Mouse (Mus musculus): Measurements from ENCODE around the gene Enpp1.

Enpp1 gene

DNA sequence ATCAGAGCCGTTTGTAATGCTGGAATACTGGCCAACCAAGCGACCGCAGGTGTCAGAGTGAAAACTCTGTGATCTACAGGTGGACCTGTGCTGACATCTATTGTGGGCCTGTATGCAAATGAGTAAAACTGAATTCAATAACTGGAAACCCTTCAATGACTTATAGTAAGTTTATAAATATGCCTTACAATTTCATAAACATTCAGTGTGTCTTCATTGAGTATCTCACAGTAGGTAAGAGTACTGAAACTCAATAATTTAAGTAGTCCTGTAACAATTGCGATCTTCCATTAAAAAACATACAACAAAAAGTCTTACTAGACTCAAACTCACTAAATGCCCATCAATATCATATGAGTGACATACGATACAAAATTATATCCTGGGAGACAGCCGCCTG, 1.6 kb downstream of the Enpp1 start:
- no peak for DNase-seq (ENCODE audit: low read depth, low spot score)

DNA sequence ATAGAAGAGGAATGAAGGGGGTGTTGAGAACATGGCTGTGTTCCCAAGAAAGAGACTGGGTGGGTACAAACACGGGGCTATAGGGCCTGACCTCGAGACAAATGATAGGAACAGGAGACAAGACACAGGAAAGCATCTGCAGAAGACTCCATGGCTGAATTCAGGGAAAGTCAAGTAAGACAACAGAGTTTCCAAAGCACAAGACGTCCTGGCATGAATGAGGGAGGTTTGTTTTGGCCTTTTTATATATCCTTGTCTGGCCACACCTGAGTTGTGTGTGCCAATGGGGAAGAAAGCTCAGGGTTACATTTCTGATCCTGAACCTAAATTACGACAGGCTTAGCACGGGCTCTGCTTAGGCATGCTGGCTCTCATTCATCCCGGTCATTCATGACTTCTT, 4.2 kb downstream of the Enpp1 start:
- DNase-seq (ENCODE audit: low read depth, low spot score) = no peak

DNA sequence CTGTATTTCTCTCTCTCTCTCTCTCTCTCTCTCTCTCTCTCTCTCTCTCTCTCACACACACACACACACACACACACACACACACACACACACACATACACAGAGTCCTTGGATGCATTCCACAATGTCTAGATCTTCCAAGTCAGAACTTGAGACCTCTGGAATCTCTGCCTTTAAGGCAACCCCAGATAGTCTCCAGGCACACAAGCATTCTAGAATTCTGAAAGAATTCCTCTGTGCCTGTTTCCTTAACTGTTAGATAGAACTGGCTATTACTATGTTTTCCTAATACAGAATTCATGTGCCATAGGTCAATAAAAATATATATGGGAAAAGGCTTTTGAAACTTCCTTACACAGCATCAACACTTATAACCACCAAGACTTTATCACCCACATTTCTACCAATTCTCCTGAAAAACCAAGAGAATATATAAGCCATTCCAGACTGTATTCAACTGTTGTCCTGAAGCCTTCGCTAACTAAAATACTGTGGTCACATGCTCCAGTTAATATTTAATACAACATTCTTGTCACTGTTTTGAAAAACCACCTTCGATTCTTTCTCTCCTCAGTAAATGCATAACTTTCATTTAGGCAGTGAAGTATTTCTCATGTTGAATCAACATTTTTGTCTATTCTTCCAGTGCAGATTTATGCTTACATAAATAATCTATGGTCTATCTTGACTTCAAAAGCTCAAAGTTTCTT, 5.4 kb downstream of the Enpp1 start:
- no peak for DNase-seq (ENCODE audit: low read depth, low spot score)

DNA sequence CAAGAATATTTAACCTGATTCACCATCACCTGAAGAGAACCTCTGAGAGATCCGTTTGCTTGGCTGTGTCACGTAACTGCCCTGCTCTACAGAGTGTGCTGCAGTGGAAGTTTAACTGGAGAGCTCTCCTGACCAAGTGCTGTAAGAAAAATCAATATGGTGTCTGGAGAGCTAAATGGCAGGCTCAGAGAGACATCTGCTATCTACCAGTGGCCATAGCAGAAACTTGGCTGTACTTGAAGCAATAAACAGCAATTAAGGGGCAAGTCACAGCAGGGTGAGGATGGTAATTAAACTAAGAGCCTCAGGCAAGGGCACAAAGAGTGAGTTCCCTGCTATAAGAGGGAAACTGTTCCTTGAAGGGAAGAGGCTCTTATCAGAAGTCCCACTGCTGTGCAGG, 9.3 kb downstream of the Enpp1 start:
- DNase-seq (ENCODE audit: low read depth, low spot score) = no peak

DNA sequence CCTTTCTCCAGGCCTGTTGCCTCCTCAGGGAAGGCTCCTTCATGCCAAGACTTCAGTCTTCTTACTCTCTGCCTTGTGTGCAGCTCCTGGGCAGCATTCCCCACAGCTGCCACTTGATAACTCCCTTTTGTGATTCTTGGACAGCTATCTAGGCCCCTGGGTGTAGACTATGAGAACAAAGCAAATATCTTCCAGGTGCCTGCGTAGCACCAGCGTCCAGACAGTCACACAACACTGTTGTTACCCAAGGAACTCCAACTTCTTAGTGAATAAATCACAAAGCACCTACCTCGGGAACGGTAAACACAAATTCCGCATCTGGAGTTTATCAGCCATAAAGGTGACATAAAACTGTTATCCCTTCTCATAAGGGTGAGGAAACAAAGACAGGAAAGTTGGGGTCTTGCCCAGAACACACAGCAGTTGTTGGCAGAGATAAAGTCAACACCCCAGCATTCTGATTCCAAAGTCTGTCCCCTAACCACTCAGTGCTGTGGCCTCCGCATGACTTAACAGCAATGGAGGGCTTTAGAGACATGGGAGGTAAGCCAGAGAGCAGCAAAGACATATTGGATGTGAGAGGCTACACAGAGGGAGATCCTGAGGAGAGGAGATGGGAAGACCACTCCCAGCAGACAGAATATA, 13.7 kb downstream of the Enpp1 start:
- DNase-seq (ENCODE audit: low read depth, low spot score) = no peak

DNA sequence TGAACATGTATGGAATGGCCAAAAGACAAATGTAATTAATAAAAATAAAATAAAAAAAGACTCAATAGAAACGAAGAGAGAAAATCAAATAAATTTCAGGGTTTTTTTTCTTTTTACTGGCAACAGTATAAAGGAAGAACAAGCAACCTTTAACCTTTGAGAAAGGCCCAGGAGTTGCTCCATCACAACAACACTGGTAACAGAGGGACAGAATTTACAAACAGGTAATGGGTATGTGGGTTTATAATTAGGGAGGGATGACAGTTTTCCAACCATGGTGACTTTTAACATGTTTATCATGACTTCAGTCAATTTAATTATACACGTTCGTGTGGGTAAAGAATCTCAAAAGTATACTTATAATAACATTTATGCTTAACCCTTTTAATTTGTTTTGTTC, 15.2 kb downstream of the Enpp1 start:
- no peak for DNase-seq (ENCODE audit: low read depth, low spot score)

DNA sequence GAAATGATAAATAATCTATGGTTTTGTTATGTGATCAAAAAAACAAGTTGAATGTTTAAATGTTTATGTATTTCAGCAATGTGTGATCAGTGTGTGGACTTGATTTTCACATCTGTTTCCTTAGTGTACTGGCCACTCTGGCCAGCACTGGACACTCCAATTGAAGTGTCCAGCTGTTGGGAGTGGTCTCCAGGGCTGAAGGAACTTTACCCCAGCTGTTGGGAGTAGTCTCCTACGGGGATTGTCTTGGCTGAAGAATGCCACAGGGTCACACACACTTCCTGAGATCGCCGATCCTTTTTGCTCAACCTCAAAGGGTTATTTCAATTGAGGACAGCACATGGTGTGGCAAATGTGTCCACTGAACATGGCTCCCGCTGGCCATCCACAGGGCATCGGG, 16.2 kb downstream of the Enpp1 start:
- no peak for DNase-seq (ENCODE audit: low read depth, low spot score)

DNA sequence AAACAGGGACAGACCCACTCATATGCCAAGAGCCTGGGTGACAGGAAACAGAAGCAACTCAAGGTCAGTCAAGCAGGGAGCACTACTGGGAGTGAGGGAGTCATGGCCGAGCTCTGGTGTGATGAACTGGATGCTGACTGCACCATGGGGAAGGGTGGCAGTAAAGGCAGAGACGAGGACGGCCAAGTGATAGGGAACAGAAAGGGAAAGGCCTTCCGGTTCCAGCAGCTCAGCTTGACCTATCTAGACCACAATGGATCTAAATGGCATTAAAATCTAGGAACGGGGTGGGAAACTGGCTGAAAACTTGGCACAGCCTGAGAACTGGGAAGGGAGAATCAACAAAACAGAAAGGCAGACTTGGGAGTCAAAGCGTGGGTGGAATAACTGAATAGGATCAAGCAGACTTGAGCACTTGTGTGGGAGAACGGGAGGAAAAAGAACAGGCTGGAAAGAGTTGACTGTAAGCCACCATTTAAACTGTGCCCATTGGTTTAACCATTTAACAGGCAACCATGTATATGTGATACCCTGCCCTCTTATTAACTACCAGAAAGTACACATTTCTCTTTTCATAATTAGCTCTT, 29.3 kb downstream of the Enpp1 start:
- DNase-seq (ENCODE audit: low read depth, low spot score) = no peak

DNA sequence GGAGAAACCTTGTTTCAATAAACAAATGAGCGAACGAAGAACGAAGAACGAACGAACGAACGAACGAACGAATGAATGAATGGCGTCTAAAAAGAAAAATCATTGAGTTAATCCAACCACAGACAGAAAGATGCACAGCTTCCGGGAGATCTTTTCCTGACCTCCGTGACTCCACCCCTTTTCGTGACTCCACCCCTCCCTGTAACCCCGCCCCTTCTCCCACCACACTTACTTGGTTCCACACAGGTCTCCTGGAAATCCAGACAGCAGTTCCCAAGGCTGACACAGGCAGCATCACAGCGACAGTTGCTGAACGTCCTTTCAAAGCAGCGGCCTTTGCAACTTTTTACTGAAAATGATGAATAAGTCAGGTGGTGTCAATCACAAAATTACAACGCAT, 34.3 kb downstream of the Enpp1 start:
- no peak for DNase-seq (ENCODE audit: low read depth, low spot score)

DNA sequence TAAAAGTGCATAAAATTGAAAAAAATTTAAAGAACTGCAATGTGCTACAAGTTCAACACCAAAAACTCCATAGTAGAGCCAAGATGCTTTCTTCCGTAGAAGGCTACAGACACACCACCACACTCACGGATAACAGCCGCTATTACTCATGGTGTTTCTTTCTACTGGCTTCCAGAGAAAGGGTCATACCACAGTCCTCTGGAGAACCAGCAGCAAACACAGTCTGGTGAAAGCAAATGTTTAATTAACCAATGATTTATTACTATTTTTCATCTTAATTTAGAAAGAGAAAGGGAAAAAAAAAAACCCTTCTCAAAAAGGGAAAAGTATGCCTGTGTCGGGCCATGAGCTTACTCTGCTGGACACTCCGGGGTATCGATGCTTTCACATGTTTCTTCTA, 37.7 kb downstream of the Enpp1 start:
- DNase-seq (ENCODE audit: low read depth, low spot score) = no peak

DNA sequence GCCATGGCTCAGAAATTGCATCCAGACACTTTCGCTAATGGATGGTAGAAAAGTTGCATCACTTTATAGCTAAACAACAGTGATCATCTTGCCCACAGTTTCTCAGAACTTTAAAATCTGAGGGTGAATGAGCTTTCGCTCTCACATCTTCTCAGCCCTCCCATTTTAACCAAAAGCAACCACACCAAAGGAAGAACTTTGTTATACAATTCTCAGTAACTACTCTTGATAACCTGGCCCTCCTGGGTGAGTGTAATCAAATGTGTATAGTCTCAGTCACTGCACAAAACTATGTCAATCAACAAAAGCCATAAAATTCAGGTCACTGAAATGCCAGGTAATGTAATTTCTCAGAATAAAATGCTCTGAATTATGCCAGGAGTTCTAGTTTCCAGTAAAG, 39.0 kb downstream of the Enpp1 start:
- DNase-seq (ENCODE audit: low read depth, low spot score) = no peak

DNA sequence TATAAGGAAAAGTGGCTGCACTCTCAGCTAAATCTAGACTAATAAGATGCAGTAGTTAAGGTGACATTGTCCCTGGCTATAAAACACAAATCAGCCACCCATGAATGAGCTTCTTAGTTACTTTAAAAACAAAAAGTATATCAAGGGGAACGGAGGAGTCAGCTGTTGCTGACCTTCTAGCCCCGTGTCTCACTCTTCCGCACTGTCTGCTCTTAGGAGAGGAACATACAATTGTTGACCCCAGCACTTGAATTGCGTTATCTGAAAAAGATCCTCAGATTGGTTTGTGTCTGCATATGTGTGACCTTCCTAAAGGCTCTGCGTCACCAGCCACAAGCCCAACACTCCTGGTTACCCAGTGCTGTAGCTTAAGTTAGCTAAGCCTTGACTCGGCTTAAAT, 41.4 kb downstream of the Enpp1 start:
- DNase-seq (ENCODE audit: low read depth, low spot score) = no peak

DNA sequence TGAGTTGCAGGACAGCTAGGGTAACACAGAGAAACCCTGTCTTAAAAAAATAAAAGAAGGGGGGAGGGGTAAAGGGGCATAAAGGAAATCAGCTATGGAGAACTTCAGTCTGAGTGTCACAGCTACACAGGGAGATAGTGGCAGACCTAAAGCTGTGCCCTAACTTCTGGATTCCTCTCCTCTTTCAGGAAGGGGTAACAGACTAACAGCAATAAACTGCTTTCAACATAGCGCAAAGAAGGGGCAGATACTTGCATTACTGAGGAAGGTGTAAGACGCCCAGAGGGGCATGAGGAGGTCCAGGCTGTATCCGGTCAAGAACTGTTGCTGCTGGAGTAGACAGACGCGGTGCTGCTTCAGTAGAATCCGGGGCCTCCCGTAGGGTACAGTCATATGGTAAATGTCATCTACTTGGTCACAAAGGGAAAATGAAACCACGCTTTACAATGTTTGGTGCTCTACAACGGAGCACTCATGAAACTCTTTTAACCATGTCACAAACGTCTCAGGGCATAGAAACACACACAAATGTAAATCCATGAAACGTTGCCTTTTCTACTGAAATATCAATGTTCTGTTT, 60.9 kb downstream of the Enpp1 start:
- no peak for DNase-seq (ENCODE audit: low read depth, low spot score)

DNA sequence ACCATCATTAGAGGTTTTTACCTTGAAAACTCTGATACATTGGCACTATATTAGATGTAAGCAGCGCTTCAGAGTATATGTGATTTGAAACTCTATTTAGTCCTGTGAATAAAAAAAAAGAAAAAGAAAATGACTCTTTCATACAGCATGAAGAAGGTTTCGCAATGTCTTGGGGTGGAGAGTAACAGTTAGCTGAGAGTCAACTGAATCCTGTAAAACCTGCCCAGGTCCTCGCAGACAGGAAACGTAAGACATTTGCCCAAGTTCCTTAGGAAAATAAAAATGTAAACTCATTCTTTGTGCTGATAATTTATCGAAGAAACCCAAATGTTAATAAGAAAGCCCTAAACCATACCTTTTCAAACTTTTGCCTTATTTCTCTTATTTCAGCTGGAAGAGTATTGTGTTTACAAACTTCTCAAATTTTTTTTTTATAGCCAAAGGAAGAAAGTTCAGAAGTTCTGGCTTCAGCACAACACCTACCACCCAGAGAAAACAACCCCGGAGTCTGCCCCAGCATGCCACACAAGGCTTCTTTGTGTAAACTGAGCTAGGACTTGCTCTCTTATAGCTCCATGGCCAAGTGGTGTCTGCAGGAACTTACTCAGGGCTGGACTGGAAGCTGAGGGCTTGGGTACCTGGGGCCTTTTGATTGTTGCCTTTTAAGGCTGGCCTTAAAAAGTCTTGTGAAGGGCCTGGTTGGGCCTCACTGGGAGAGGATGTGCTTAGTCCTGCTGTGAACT, 63.8 kb downstream of the Enpp1 start:
- DNase-seq (ENCODE audit: low read depth, low spot score) = no peak

DNA sequence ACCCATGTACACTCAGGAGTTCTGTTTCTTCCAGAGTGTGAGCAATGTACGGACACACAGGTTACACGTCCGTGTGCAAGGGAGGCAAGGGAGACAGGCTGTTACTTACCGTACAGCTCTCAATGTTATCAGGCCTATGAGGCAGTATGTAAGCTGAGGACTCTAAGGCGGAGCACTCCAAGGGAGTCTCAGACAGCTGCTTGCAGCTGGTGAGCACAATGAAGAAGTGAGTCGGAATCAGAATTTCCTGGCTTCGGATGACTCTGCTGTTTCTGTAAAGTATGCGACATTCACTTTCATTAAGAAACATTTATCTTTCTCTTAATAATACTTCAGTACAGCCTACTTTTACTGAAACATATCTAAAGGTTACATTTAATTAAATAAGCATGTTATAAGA, 66.8 kb downstream of the Enpp1 start:
- DNase-seq (ENCODE audit: low read depth, low spot score) = no peak

DNA sequence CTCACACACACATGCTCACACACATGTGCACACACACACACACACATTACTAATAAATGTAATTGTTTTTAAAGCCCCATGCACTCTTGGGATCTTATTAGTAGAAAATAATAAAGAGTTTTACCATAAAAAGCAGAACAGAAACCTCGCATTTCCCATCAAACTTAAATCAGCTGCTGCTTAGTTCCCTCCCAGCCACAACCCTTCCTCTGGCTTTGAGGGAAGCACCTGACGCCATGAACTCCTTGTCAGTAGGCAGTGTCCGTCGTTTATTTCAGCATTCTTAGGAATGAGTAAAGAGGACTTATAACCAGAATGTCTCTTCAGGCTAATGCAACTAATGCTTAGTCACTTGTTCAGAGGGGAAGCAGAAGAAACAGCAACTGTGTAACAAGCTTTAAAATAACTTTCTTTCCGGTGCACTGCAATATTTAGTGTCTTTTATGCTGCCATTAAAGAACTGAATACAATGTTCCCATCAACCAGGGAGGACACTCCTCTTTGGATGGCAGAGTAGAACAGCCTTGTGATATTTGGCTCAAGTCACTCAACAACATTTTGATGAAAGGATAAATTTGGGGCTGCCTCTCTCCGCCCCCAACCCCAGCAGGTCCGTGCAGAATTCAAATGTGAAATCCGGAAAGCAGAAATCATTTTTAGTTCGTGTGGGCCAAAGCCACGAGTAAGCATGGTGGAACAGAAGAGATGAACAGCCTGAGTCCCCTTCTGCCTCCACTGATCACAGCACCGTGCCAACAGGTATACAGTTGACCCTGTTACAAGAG, 69.0 kb downstream of the Enpp1 start:
- no peak for DNase-seq (ENCODE audit: low read depth, low spot score)

DNA sequence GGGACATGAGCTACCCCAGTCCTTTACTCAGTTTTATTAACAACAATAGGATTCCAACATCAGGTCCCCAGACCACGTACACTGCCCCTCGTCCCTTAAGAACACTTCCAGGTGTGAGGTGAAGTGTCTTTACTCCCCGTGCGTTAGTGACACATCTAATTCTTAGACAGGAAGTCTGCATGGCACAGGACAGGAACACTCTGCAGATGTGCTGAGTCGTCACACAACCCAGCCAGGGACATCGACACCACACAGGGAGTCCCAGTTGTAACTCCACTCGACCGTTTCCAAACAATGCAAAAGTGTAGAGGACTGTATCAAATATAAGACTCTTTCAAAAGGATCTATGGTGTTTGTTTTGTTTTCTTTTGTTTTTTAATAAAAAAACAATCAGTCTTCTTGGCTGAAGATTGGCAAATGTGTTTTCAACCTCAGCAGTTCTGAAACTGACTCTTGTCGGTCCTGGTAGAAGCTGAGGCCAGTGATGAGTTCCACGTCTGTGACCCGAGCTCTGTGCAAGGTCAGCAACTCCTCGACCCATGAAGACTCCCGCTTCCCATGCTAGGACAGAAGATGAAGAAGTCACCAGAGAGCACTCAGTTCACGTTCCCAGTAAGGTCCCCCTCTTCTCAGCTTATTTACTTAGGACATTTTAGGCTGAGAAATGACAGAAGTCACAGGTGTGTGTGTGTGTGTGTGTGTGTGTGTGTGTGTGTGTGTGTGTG, 70.4 kb downstream of the Enpp1 start:
- no peak for DNase-seq (ENCODE audit: low read depth, low spot score)

DNA sequence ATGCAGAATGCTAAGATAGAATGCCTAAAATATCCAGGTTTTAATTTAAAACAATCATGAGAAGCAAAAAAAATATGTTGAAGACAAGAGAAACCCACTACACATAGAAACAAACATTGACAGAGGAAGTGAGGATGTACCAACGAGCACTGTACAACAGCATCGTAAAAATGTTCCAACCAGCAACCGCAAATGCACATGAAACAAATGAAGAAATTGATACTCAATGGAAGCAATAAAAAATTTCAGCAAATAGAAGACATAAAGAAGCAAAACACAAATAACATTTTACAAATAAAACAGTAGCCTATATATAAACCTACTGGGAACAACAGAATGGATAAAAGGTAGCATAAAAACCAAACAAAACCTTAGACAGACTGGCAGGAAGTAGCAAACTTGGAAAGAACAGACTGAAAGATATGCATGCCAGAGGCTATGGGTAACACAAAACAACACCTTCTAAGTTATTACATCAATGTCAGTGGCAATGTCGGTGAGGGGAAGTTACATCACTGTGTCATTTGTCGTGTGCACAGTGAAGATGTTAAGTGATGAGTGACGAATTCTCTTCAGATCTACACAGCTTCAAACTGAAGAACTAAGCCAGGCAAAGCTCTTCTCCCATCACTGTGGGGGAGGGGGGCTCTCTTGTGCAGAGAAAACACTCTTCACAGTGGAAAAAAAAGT, 71.6 kb downstream of the Enpp1 start:
- no peak for DNase-seq (ENCODE audit: low read depth, low spot score)

DNA sequence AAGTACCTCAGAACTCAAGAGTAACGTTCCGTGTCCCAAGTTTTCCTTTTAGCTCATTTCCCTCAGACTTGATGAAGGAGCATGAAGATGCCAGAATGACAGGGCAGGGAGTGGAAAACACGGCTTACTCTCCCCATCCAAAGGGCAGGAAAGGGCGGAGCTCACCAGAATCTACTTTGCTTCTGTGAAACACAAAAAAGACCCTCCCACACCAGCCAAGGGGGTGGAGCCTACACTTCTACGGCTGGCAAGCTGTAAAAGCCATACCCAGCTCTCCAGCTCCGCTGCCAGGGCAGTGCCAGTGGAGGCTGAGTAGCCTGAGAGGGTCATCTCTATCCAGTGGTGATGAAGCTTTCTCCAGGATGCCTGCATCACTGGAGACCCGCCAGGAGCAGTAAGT, 72.4 kb downstream of the Enpp1 start:
- no peak for DNase-seq (ENCODE audit: low read depth, low spot score)

Measured in c-Kit-negative CD71-positive TER-119-positive erythroid progenitor cells, embryonic 14.5 days (primary cell).